Mouse (Mus musculus): ENCODE measurements around the gene Gm20708. TPM values are rescaled to one million over a fixed set of nuclear protein-coding genes. Genes with fewer than 3 reads are reported as not detected.
A peak's percentile ranks its signal among the peaks of the same experiment; 100 is the strongest.

Gene Gm20708
- polyA plus RNA-seq, 1 experiment from 2014 or later: 0.47 TPM

- Histone ChIP-seq H3K4me1 (ENCODE audit: control insufficient read depth, insufficient read depth, low read length) (peaks cover 14% of the 10 kb centered on the region), H3K9ac (replicated peaks; ENCODE audit: low read length) (0 out of 2 replicates have a peak overlapping the region, but pooled peaks have one; percentile 20), H3K9me3 (ENCODE audit: control insufficient read depth, low read length) (no peaks in the 10 kb centered on the region), H3K4me3 (replicated peaks; ENCODE audit: low read depth, low read length) (no peak overlapping the region), H3K4me2 (ENCODE audit: low read length) (no peak overlapping the region), H3K27me3 (ENCODE audit: control insufficient read depth, insufficient read depth, low read length) (peaks cover 4% of the 10 kb centered on the region; the same call in 1 of the 2 replicates), H3K36me3 (ENCODE audit: control insufficient read depth, insufficient read depth, low read length) (no peaks in the 10 kb centered on the region), H3K27ac (replicated peaks; ENCODE audit: low read depth, low read length) (peak overlapping the region; percentile 71)
- 9% methylated on average over 6 of the region's 6 CpGs for WGBS
- peak; percentile 75 for DNase-seq
- ATAC-seq (ENCODE audit: low FRiP score, low TSS enrichment): no peak; the same call in 1 of the 2 replicates
Observed at GRCm38 (mm10) chr11:117865988-117866387, 56.5 kb downstream of the Gm20708 start.

GRCm38 (mm10) chr11:117870688-117871365, 61.4 kb downstream of the Gm20708 start:
- Histone ChIP-seq H3K4me2 (ENCODE audit: low read length) (0 out of 2 replicates have a peak overlapping the region, but pooled peaks have one; percentile 17), H3K27ac (replicated peaks; ENCODE audit: low read depth, low read length) (no peak overlapping the region), H3K27me3 (ENCODE audit: control insufficient read depth, insufficient read depth, low read length) (no peaks in the 10 kb centered on the region), H3K36me3 (ENCODE audit: control insufficient read depth, insufficient read depth, low read length) (no peaks in the 10 kb centered on the region), H3K4me3 (replicated peaks; ENCODE audit: low read depth, low read length) (no peak overlapping the region), H3K9me3 (ENCODE audit: control insufficient read depth, low read length) (no peaks in the 10 kb centered on the region), H3K9ac (replicated peaks; ENCODE audit: low read length) (peak overlapping the region; percentile 39; the same call in 1 of the 2 replicates), H3K4me1 (ENCODE audit: control insufficient read depth, insufficient read depth, low read length) (peaks cover 17% of the 10 kb centered on the region)
- ATAC-seq (ENCODE audit: low FRiP score, low TSS enrichment) (no peak; the same call in 1 of the 2 replicates), DNase-seq (peak; percentile 94)
- WGBS: 33% methylated on average over 12 of the region's 12 CpGs

- WGBS: 65% methylated on average over 5 of the region's 5 CpGs
- DNase-seq (no peak), ATAC-seq (ENCODE audit: low FRiP score, low TSS enrichment) (no peak)
- Histone ChIP-seq H3K4me1 (ENCODE audit: control insufficient read depth, insufficient read depth, low read length) (peaks cover 12% of the 10 kb centered on the region), H3K4me3 (replicated peaks; ENCODE audit: low read depth, low read length) (no peak overlapping the region), H3K36me3 (ENCODE audit: control insufficient read depth, insufficient read depth, low read length) (no peaks in the 10 kb centered on the region), H3K27ac (replicated peaks; ENCODE audit: low read depth, low read length) (no peak overlapping the region), H3K9me3 (ENCODE audit: control insufficient read depth, low read length) (no peaks in the 10 kb centered on the region), H3K27me3 (ENCODE audit: control insufficient read depth, insufficient read depth, low read length) (no peaks in the 10 kb centered on the region), H3K4me2 (ENCODE audit: low read length) (no peak overlapping the region), H3K9ac (replicated peaks; ENCODE audit: low read length) (no peak overlapping the region)
Observed at GRCm38 (mm10) chr11:117871376-117871775, 61.9 kb downstream of the Gm20708 start.

- Histone ChIP-seq H3K4me2 (ENCODE audit: low read length) (peak overlapping the region; percentile 97; the same call in 1 of the 2 replicates), H3K9me3 (ENCODE audit: control insufficient read depth, low read length) (no peaks in the 10 kb centered on the region), H3K4me1 (ENCODE audit: control insufficient read depth, insufficient read depth, low read length) (peaks cover 10% of the 10 kb centered on the region), H3K27me3 (ENCODE audit: control insufficient read depth, insufficient read depth, low read length) (no peaks in the 10 kb centered on the region), H3K9ac (replicated peaks; ENCODE audit: low read length) (no peak overlapping the region), H3K27ac (replicated peaks; ENCODE audit: low read depth, low read length) (no peak overlapping the region), H3K36me3 (ENCODE audit: control insufficient read depth, insufficient read depth, low read length) (no peaks in the 10 kb centered on the region), H3K4me3 (replicated peaks; ENCODE audit: low read depth, low read length) (no peak overlapping the region; the same call in 1 of the 2 replicates)
- DNase-seq (no peak), ATAC-seq (ENCODE audit: low FRiP score, low TSS enrichment) (no peak)
- WGBS: 64% methylated on average over 12 of the region's 12 CpGs
Observed at GRCm38 (mm10) chr11:117871911-117872584, 62.6 kb downstream of the Gm20708 start.

- ATAC-seq (ENCODE audit: low FRiP score, low TSS enrichment): peak; percentile 68; the same call in 1 of the 2 replicates
- Histone ChIP-seq H3K27me3 (ENCODE audit: control insufficient read depth, insufficient read depth, low read length) (no peaks in the 10 kb centered on the region), H3K36me3 (ENCODE audit: control insufficient read depth, insufficient read depth, low read length) (no peaks in the 10 kb centered on the region), H3K4me3 (replicated peaks; ENCODE audit: low read depth, low read length) (peak within 1 kb of the TSS; percentile 66), H3K4me1 (ENCODE audit: control insufficient read depth, insufficient read depth, low read length) (peaks cover 12% of the 10 kb centered on the region), H3K9me3 (ENCODE audit: control insufficient read depth, low read length) (no peaks in the 10 kb centered on the region), H3K9ac (replicated peaks; ENCODE audit: low read length) (peak within 1 kb of the TSS; percentile 80), H3K27ac (replicated peaks; ENCODE audit: low read depth, low read length) (0 out of 2 replicates have a peak within 1 kb of the TSS, but pooled peaks have one; percentile 26), H3K4me2 (ENCODE audit: low read length) (peak within 1 kb of the TSS; percentile 97)
- DNase-seq: peak; percentile 89
- WGBS: under 1% methylated on average over 51 of the region's 51 CpGs
Observed at GRCm38 (mm10) chr11:117872861-117873608, 63.6 kb downstream of the Gm20708 start, which contains the start of gene Tha1. Tha1 (minus strand) TSS chr11:117873481.

GRCm38 (mm10) chr11:117874419-117874818, 65.0 kb downstream of the Gm20708 start:
- Histone ChIP-seq H3K9ac (replicated peaks; ENCODE audit: low read length) (no peak overlapping the region), H3K4me1 (ENCODE audit: control insufficient read depth, insufficient read depth, low read length) (peaks cover 23% of the 10 kb centered on the region), H3K4me3 (replicated peaks; ENCODE audit: low read depth, low read length) (no peak overlapping the region), H3K36me3 (ENCODE audit: control insufficient read depth, insufficient read depth, low read length) (no peaks in the 10 kb centered on the region), H3K27me3 (ENCODE audit: control insufficient read depth, insufficient read depth, low read length) (no peaks in the 10 kb centered on the region), H3K9me3 (ENCODE audit: control insufficient read depth, low read length) (no peaks in the 10 kb centered on the region), H3K4me2 (ENCODE audit: low read length) (no peak overlapping the region), H3K27ac (replicated peaks; ENCODE audit: low read depth, low read length) (no peak overlapping the region)
- ATAC-seq (ENCODE audit: low FRiP score, low TSS enrichment) (no peak), DNase-seq (no peak)
- 60% methylated on average over 4 of the region's 4 CpGs for WGBS

GRCm38 (mm10) chr11:117875681-117876080, 66.2 kb downstream of the Gm20708 start:
- Histone ChIP-seq H3K9me3 (ENCODE audit: control insufficient read depth, low read length) (no peaks in the 10 kb centered on the region), H3K9ac (replicated peaks; ENCODE audit: low read length) (no peak overlapping the region), H3K4me3 (replicated peaks; ENCODE audit: low read depth, low read length) (no peak overlapping the region), H3K36me3 (ENCODE audit: control insufficient read depth, insufficient read depth, low read length) (no peaks in the 10 kb centered on the region), H3K4me2 (ENCODE audit: low read length) (no peak overlapping the region), H3K4me1 (ENCODE audit: control insufficient read depth, insufficient read depth, low read length) (peaks cover 23% of the 10 kb centered on the region), H3K27me3 (ENCODE audit: control insufficient read depth, insufficient read depth, low read length) (no peaks in the 10 kb centered on the region), H3K27ac (replicated peaks; ENCODE audit: low read depth, low read length) (no peak overlapping the region)
- no peak for DNase-seq
- 16% methylated on average over 6 of the region's 6 CpGs for WGBS
- ATAC-seq (ENCODE audit: low FRiP score, low TSS enrichment): no peak

Measured in midbrain, embryonic 14.5 days (tissue).